Mouse (Mus musculus) left cerebral cortex, postnatal 14 days (tissue): Measurements from ENCODE around the gene Mindy3. TPM values are rescaled to one million over a fixed set of nuclear protein-coding genes. Genes with fewer than 3 reads are reported as not detected.

ENCODE experiments used
- DNase-seq, 2 experiments: peaks; one replicate each; pipeline ENCODE4 v3.0.0; 2021 to 2022; ENCODE audit warnings: low spot score in 2 of 2, mixed read lengths in 1 of 2
- intact Hi-C: fragments of 180-260 bp; cut with DNase I; formaldehyde crosslinking; loops from one replicate; pipeline ENCODE4 v1.15.1; 2025
- total RNA-seq, 2 experiments: library from RNA; stranded (reverse); gene quantifications; 2 replicates each; pipeline ENCODE4 v1.2.3; 2021

Gene Mindy3
- total RNA-seq, 2 experiments from 2014 or later, result 67.9 to 69.0 TPM

GRCm38 (mm10) chr2:12316361-12316760 is 102.9 kb downstream of the Mindy3 start:
- no peak for DNase-seq
- intact Hi-C loops, result no loop called here

GRCm38 (mm10) chr2:12314028-12314427 is 105.2 kb downstream of the Mindy3 start:
- intact Hi-C loops, result no loop called here
- DNase-seq, result no peak

GRCm38 (mm10) chr2:12308466-12308865 is 110.8 kb downstream of the Mindy3 start:
- no peak for DNase-seq
- intact Hi-C loops, result loop anchor here (5.0 kb wide), 1 partner anchor 79 kb away; no protein-coding TSS in a partner anchor

GRCm38 (mm10) chr2:12307311-12307710 is 112.0 kb downstream of the Mindy3 start:
- intact Hi-C loops, result loop anchor here (5.0 kb wide), 1 partner anchor 80 kb away; no protein-coding TSS in a partner anchor
- DNase-seq, result no peak

GRCm38 (mm10) chr2:12305064-12305650 is 114.1 kb downstream of the Mindy3 start:
- no peak for DNase-seq
- intact Hi-C loops, result loop anchor here (5.0 kb wide), 1 partner anchor 82 kb away; no protein-coding TSS in a partner anchor

GRCm38 (mm10) chr2:12301431-12302170 is 117.7 kb downstream of the Mindy3 start, which contains the start of gene Itga8:
Gene Itga8, minus strand, starts transcription at chr2:12301922.
- DNase-seq, result peak; percentile 63 to 89
- intact Hi-C loops, result loop anchor here (2.0 kb wide), 2 partner anchors 251 to 299 kb away; no protein-coding TSS in a partner anchor

- no peak for DNase-seq
- intact Hi-C loops, result loop anchor here (2.0 kb wide), 2 partner anchors 250 to 298 kb away; no protein-coding TSS in a partner anchor
Observed at GRCm38 (mm10) chr2:12300449-12301228, 118.6 kb downstream of the Mindy3 start.

- intact Hi-C loops, result loop anchor here (10.0 kb wide), 1 partner anchor 132 kb away; no protein-coding TSS in a partner anchor
- no peak for DNase-seq
Observed at GRCm38 (mm10) chr2:12297287-12297686, 122.0 kb downstream of the Mindy3 start.

Other genes with a start within 250 kb of the Mindy3 start
- gene Itga8, start 117.5 kb downstream of the Mindy3 start, total RNA-seq, result 1 to 10 TPM; 4.8 to 6.0 TPM